Mouse (Mus musculus) cerebellum, adult 9-11 months (tissue): Measurements from ENCODE around the gene Cnga3.
A peak's percentile ranks its signal among the peaks of the same experiment; 100 is the strongest.

Source experiments
- DNase-seq: peaks from one replicate; pipeline ENCODE4 v3.0.0; 2022

Cnga3 gene

GRCm38 (mm10) chr1:37288181-37288935, 74.1 kb downstream of the Cnga3 start:
- no peak for DNase-seq

- no peak for DNase-seq
These were observed 74.7 kb downstream of the Cnga3 start for GRCm38 (mm10) chr1:37288941-37289340.

- DNase-seq: no peak
These were observed 82.2 kb downstream of the Cnga3 start for GRCm38 (mm10) chr1:37296414-37296813.

- DNase-seq: no peak
These were observed 84.7 kb downstream of the Cnga3 start for GRCm38 (mm10) chr1:37298904-37299303.

GRCm38 (mm10) chr1:37299540-37300491, 85.6 kb downstream of the Cnga3 start, which contains the start of gene Inpp4a:
Gene Inpp4a, plus strand, starts transcription at chr1:37299865.
- peak; percentile 93 for DNase-seq

GRCm38 (mm10) chr1:37300650-37301049, 86.4 kb downstream of the Cnga3 start:
- DNase-seq: no peak

GRCm38 (mm10) chr1:37302801-37303200, 88.6 kb downstream of the Cnga3 start:
- DNase-seq: no peak

- DNase-seq: no peak
These were observed 91.6 kb downstream of the Cnga3 start for GRCm38 (mm10) chr1:37305691-37306287.

GRCm38 (mm10) chr1:37307586-37307985, 93.4 kb downstream of the Cnga3 start:
- DNase-seq: no peak

GRCm38 (mm10) chr1:37308021-37308742, 93.9 kb downstream of the Cnga3 start:
- DNase-seq: no peak

GRCm38 (mm10) chr1:37308743-37309100, 94.5 kb downstream of the Cnga3 start:
- no peak for DNase-seq

GRCm38 (mm10) chr1:37309939-37310515, 95.8 kb downstream of the Cnga3 start:
- no peak for DNase-seq
